Comparison of ENCODE assay signal across 8 mouse cellular contexts in the genomic region with DNA sequence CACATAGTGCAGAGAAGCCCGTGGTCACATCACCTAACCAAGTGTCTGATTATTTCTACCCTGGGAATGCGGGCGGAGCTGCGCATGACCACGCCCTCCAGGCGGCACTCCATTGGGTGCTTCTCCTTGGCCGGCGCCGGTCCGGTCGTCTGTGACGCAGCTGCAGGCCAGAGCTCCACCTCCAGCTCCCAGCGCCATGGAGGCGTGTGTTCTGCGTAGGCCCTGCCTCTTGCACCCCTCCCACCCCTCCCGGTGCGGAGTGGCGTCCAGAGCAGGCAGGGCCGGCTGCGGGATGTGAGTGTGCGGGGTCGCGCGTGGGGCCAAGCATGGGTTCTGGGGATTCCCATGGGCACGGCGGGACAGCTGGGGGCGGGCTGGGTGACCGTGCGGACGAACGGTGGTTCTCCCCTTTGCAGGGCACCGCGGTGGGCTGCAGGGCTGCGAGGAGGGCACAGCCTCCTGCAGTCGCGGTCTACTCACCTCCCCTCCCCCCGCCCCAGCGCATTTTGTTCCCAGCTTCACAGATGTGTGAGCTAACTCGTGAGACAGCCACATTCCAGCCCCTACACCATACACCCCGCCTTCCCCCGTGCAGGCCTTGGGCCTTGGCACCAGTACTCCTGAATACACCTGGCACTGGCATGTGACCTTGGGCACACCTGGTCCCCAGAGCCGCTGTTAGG. TPM values are rescaled to one million over a fixed set of nuclear protein-coding genes. Genes with fewer than 3 reads are reported as not detected.
DNase-seq lines count a peak whose midpoint lies in the region; ATAC-seq and TF ChIP-seq lines count a peak whose summit lies in the region.

TSS of gene Hdac11 (plus strand) at position 112 of the 683 bp plus-strand sequence.

- H3K4me1 ChIP-seq in hindbrain, embryonic 13.5 days (replicated peaks), result peaks cover 93% of the 10 kb centered on the region

- no peak for DNase-seq in Patski (ENCODE audit: low read depth, low spot score)
- DNase-seq in cerebellum, postnatal 14 days, result peak; percentile 89 to 90
- peak; percentile 84 to 86 for DNase-seq in frontal cortex, postnatal 14 days (ENCODE audit: low spot score in 2 of 2)
- DNase-seq in layer of hippocampus, postnatal 25 days (ENCODE audit: extremely low spot score in 1 of 2, low spot score in 1 of 2), result peak; percentile 71 to 74
- peak; percentile 92 for DNase-seq in lung, postnatal 25 days (ENCODE audit: low spot score)
- peak; percentile 91 for DNase-seq in retina, embryonic 14.5 days (ENCODE audit: low spot score)
- DNase-seq in thymus, postnatal 4 days, result peak; percentile 67

- TF ChIP-seq CTCF in Patski (IDR thresholded peaks at IDR 0.05), result no peak

- CTCF ChIA-PET in Patski (lab: Charles Lee), result interaction anchor here (1.1 to 1.4 kb wide), 4 partner anchors 9 to 127 kb away, joined by 3 to 4 read pairs (median 3); no protein-coding TSS in a partner anchor

- H3K36me3 ChIP-seq in hindbrain, embryonic 13.5 days, result peaks cover 9% of the 10 kb centered on the region

- in situ Hi-C loops in Patski (cut with MboI; ENCODE audit: low pct_unique_long_range_greater_than_20kb), result loop anchor here (5.0 kb wide), 1 partner anchor 256 kb away; the partner anchor contains the start of gene Wnt7a

- peak; percentile 91 for ATAC-seq in Patski
- ATAC-seq in hindbrain, embryonic 13.5 days (ENCODE audit: low FRiP score), result peak; percentile 92

- H3K9me3 ChIP-seq in hindbrain, embryonic 13.5 days, result no peaks in the 10 kb centered on the region

- under 1% methylated on average over 41 of the region's 42 CpGs for WGBS in hindbrain, embryonic 13.5 days

- H3K4me3 ChIP-seq in hindbrain, embryonic 13.5 days, result peak within 1 kb of the TSS; percentile 60

- peak within 1 kb of the TSS; percentile 90 for H3K27ac ChIP-seq in hindbrain, embryonic 13.5 days

- peak within 1 kb of the TSS; percentile 87 for H3K9ac ChIP-seq in hindbrain, embryonic 13.5 days

- peak within 1 kb of the TSS; percentile 70 for H3K4me2 ChIP-seq in hindbrain, embryonic 13.5 days

- H3K27me3 ChIP-seq in Patski, result no peaks in the 10 kb centered on the region
- H3K27me3 ChIP-seq in hindbrain, embryonic 13.5 days, result no peaks in the 10 kb centered on the region

- POLR2A ChIA-PET in Patski (lab: Charles Lee), result interaction anchor here (0.6 to 1.0 kb wide), 3 partner anchors 9 to 121 kb away, joined by 3 to 6 read pairs (median 3); no protein-coding TSS in a partner anchor

RNA-seq across cellular contexts. Expression of gene Hdac11, which starts in this region (rescaled TPM):
- 77.2 TPM for polyA plus RNA-seq in Patski (2021)
- 33.6 and 34.2 TPM in 2 replicates for polyA plus RNA-seq in hindbrain, embryonic 13.5 days (2015; fragmentation: Nextera tagmentation; extraction: Ambion mirVana)
- 100 to 1,000 TPM; 135 to 150 TPM for total RNA-seq in layer of hippocampus, postnatal 25 days (2021)
